Mouse (Mus musculus) embryonic fibroblast, embryonic 13.5 days (primary cell): ENCODE results near the gene Sult6b2. TPM values are rescaled to one million over a fixed set of nuclear protein-coding genes. Genes with fewer than 3 reads are reported as not detected.

ENCODE experiments used
- H3K27ac ChIP-seq: 2 replicates; pipeline ENCODE4 v1.5.1; 2012; ENCODE audit warnings: low read length, control low read depth, inconsistent platforms; ENCODE audit not compliant: insufficient read depth
- H3K4me1 ChIP-seq: 2 replicates; pipeline ENCODE4 v1.6.1; 2011; ENCODE audit warnings: low read length; ENCODE audit not compliant: control insufficient read depth, insufficient read depth
- H3K4me3 ChIP-seq: 2 replicates; pipeline ENCODE4 v1.5.1; 2011; ENCODE audit warnings: mild to moderate bottlenecking, control low read depth, low read length; ENCODE audit not compliant: insufficient read depth
- CTCF ChIP-seq: IDR thresholded peaks from 2 replicates; pipeline ENCODE4 v1.5.1; 2011; ENCODE audit warnings: mild to moderate bottlenecking, control low read depth, low read length, moderate library complexity, borderline replicate concordance; ENCODE audit not compliant: insufficient read depth
- POLR2A ChIP-seq: IDR thresholded peaks from 2 replicates; pipeline ENCODE4 v1.6.1; 2011; ENCODE audit warnings: low read depth, mild to moderate bottlenecking, control low read depth, low read length, moderate library complexity
- polyA plus RNA-seq: library from polyadenylated mRNA; stranded (reverse); fragments of >200 nt; gene quantifications from 2 replicates; pipeline ENCODE4 v1.2.4, GENCODE M21; 2011; ENCODE audit warnings: low read depth; ENCODE audit not compliant: missing spikeins, insufficient read length

Gene Sult6b2
- polyA plus RNA-seq, 1 experiment: not detected

GRCm38 (mm10) chr6:142814495-142814921 is 10.2 kb upstream of the Sult6b2 start:
- H3K27ac ChIP-seq: no peak overlapping the region
- TF ChIP-seq CTCF (no peak), POLR2A (no peak)
- peak overlapping the region; percentile 49 for H3K4me3 ChIP-seq
- H3K4me1 ChIP-seq: no peaks in the 10 kb centered on the region; the same call in 1 of the 2 replicates

- H3K4me3 ChIP-seq: no peak overlapping the region
- no peak for TF ChIP-seq POLR2A
- TF ChIP-seq CTCF: no peak
- no peak overlapping the region for H3K27ac ChIP-seq
These were observed 9.7 kb upstream of the Sult6b2 start for GRCm38 (mm10) chr6:142814011-142814410.

GRCm38 (mm10) chr6:142812969-142813368 is 8.7 kb upstream of the Sult6b2 start:
- TF ChIP-seq CTCF (no peak), POLR2A (no peak)
- Histone ChIP-seq H3K4me3 (no peak overlapping the region), H3K4me1 (no peaks in the 10 kb centered on the region; the same call in 1 of the 2 replicates), H3K27ac (no peak overlapping the region)

More at GRCm38 (mm10) chr6:142814011-142814410, 9.7 kb upstream of the Sult6b2 start:
- H3K4me1 ChIP-seq: no peaks in the 10 kb centered on the region; the same call in 1 of the 2 replicates

GRCm38 (mm10) chr6:142810239-142810638 is 5.9 kb upstream of the Sult6b2 start:
- no peak for TF ChIP-seq POLR2A
- no peak for TF ChIP-seq CTCF
- Histone ChIP-seq H3K4me1 (no peaks in the 10 kb centered on the region; the same call in 1 of the 2 replicates), H3K27ac (no peak overlapping the region), H3K4me3 (no peak overlapping the region)

GRCm38 (mm10) chr6:142809373-142810098 is 5.2 kb upstream of the Sult6b2 start:
- H3K27ac ChIP-seq: no peak overlapping the region
- no peak overlapping the region for H3K4me3 ChIP-seq
- TF ChIP-seq CTCF (no peak), POLR2A (no peak)
- H3K4me1 ChIP-seq: no peaks in the 10 kb centered on the region; the same call in 1 of the 2 replicates

- Histone ChIP-seq H3K27ac (no peak overlapping the region), H3K4me1 (no peaks in the 10 kb centered on the region; the same call in 1 of the 2 replicates), H3K4me3 (no peak overlapping the region)
- TF ChIP-seq CTCF: no peak
- no peak for TF ChIP-seq POLR2A
These were observed 2.0 kb upstream of the Sult6b2 start for GRCm38 (mm10) chr6:142806326-142806725.

- Histone ChIP-seq H3K4me3 (no peak overlapping the region), H3K27ac (no peak overlapping the region), H3K4me1 (no peaks in the 10 kb centered on the region)
- TF ChIP-seq POLR2A (no peak), CTCF (no peak)
These were observed 1.4 kb downstream of the Sult6b2 start for GRCm38 (mm10) chr6:142802617-142803525.

- TF ChIP-seq POLR2A (no peak), CTCF (no peak)
- H3K27ac ChIP-seq: no peak overlapping the region
- no peaks in the 10 kb centered on the region for H3K4me1 ChIP-seq
- H3K4me3 ChIP-seq: no peak overlapping the region
These were observed 2.6 kb downstream of the Sult6b2 start for GRCm38 (mm10) chr6:142801687-142802086.

- Histone ChIP-seq H3K4me1 (no peaks in the 10 kb centered on the region), H3K4me3 (no peak overlapping the region), H3K27ac (no peak overlapping the region)
- TF ChIP-seq CTCF: no peak
- TF ChIP-seq POLR2A: no peak
These were observed 4.5 kb downstream of the Sult6b2 start for GRCm38 (mm10) chr6:142799704-142800374.
